Mouse (Mus musculus) granulocyte monocyte progenitor cell, adult 5-6 weeks (primary cell): Measurements from ENCODE around the gene Zfp986. TPM values are rescaled to one million over a fixed set of nuclear protein-coding genes. Genes with fewer than 3 reads are reported as not detected.
"Not testable (repeated sequence)": the region's sequence is repeated elsewhere in the genome, so short reads cannot be mapped to it uniquely, and the experiment has no call there.

Experiments used
- ATAC-seq: replicated peaks from 2 replicates; pipeline ENCODE4 v1.8.0; 2016; ENCODE audit warnings: mild to moderate bottlenecking, moderate TSS enrichment, inconsistent platforms; ENCODE audit not compliant: poor library complexity, severe bottlenecking
- total RNA-seq, 2 experiments: library from RNA; stranded (forward) in 1 of 2; stranded (reverse) in 1 of 2; fragments of 200-712, 200-1000 nt in 1 of 2; fragments of >200 nt in 1 of 2; fragmentation: Nextera tagmentation in 1 of 2; gene quantifications; 2 replicates each; pipeline ENCODE4 v1.2.3; 2014 to 2017

Gene Zfp986
- total RNA-seq (2014; fragmentation: Nextera tagmentation) (not detected in 2 replicates), total RNA-seq (2017) (not detected in 2 replicates)

- ATAC-seq = not testable (repeated sequence)
These were observed at the start of gene Zfp986 for GRCm38 (mm10) chr4:145868494-145868893. TSS of gene Zfp986 (plus strand) at chr4:145868794.

GRCm38 (mm10) chr4:145819946-145820345 lies 48.6 kb upstream of the Zfp986 start:
- not testable (repeated sequence) for ATAC-seq

GRCm38 (mm10) chr4:145825606-145826005 lies 43.0 kb upstream of the Zfp986 start:
- ATAC-seq = not testable (repeated sequence)

GRCm38 (mm10) chr4:145831328-145832062 lies 37.1 kb upstream of the Zfp986 start:
- ATAC-seq = 0 out of 2 replicates have a peak, but pooled peaks have one; percentile 40

- ATAC-seq = peak; percentile 38
These were observed 32.2 kb upstream of the Zfp986 start for GRCm38 (mm10) chr4:145836300-145836862.

GRCm38 (mm10) chr4:145836863-145837440 lies 31.6 kb upstream of the Zfp986 start:
- peak; percentile 64 for ATAC-seq

- ATAC-seq = not testable (repeated sequence)
These were observed 21.8 kb upstream of the Zfp986 start for GRCm38 (mm10) chr4:145846793-145847192.

- peak; percentile 21; the same call in 1 of the 2 replicates for ATAC-seq
These were observed 20.3 kb upstream of the Zfp986 start for GRCm38 (mm10) chr4:145848183-145848890.

- ATAC-seq = peak; percentile 15; the same call in 1 of the 2 replicates
These were observed 19.7 kb upstream of the Zfp986 start for GRCm38 (mm10) chr4:145848891-145849214.

- ATAC-seq = peak; percentile 49
These were observed 17.2 kb upstream of the Zfp986 start for GRCm38 (mm10) chr4:145851421-145851820.

- not testable (repeated sequence) for ATAC-seq
These were observed 4.7 kb upstream of the Zfp986 start for GRCm38 (mm10) chr4:145863872-145864271.

Other genes with a start within 250 kb of the Zfp986 start
- not detected in 2 replicates for gene Zfp980, start 198.1 kb upstream of the Zfp986 start, total RNA-seq (2014; fragmentation: Nextera tagmentation)
- not detected in 2 replicates for gene Zfp980, start 198.1 kb upstream of the Zfp986 start, total RNA-seq (2017)
- 1.2 and 2.7 TPM in 2 replicates for gene Zfp987, start 228.5 kb downstream of the Zfp986 start, total RNA-seq (2014; fragmentation: Nextera tagmentation)
- gene Zfp987, start 228.5 kb downstream of the Zfp986 start, total RNA-seq (2017) = 0.93 and 2.2 TPM in 2 replicates